Comparison of ENCODE assay signal across 9 mouse cellular contexts in genomic region chr3:53974905-53975551, GRCm38 (mm10).
A peak's percentile ranks its signal among the peaks of the same experiment; 100 is the strongest.
DNase-seq lines count a peak whose midpoint lies in the region; ATAC-seq and TF ChIP-seq lines count a peak whose summit lies in the region.
"Had no signal": no experiment of that assay in that cellular context is flagged by ENCODE, and none has a peak within 500 bp of the region (broad histone marks: within the 10 kb centered on the region; RNA-seq: fewer than 3 reads in every experiment).

No protein-coding gene starts in this region.

- no peaks in the 10 kb centered on the region for H3K36me3 ChIP-seq in intestine, embryonic 14.5 days (ENCODE audit: control insufficient read depth, insufficient read depth, low read length)
- no peaks in the 10 kb centered on the region for H3K36me3 ChIP-seq in intestine, embryonic 16.5 days (ENCODE audit: control insufficient read depth, insufficient read depth, low read length)
- H3K36me3 ChIP-seq in CH12.LX (replicated peaks in 1 of 2; ENCODE audit: control insufficient read depth in 1 of 2, insufficient read depth in 1 of 2, low read length in 1 of 2) = no peaks in the 10 kb centered on the region
- no peaks in the 10 kb centered on the region for H3K36me3 ChIP-seq in embryonic facial prominence, embryonic 15.5 days
- no peaks in the 10 kb centered on the region for H3K36me3 ChIP-seq in liver, embryonic 12.5 days
- H3K36me3 ChIP-seq in hindbrain, embryonic 13.5 days = no peaks in the 10 kb centered on the region
- H3K36me3 ChIP-seq: liver, embryonic 13.5 days had no signal

- WGBS in intestine, embryonic 14.5 days = 16% methylated on average over 10 of the region's 10 CpGs
- WGBS in intestine, embryonic 16.5 days = 17% methylated on average over 10 of the region's 10 CpGs
- WGBS in embryonic facial prominence, embryonic 15.5 days = 15% methylated on average over 10 of the region's 10 CpGs
- WGBS in liver, embryonic 12.5 days (ENCODE audit: insufficient replicate concordance) = 44% methylated on average over 10 of the region's 10 CpGs
- WGBS in hindbrain, embryonic 13.5 days = 52% methylated on average over 10 of the region's 10 CpGs

- peak overlapping the region; percentile 18; the same call in 1 of the 2 replicates for H3K4me2 ChIP-seq in intestine, embryonic 14.5 days (ENCODE audit: low read length)
- H3K4me2 ChIP-seq in intestine, embryonic 16.5 days (ENCODE audit: low read depth, low read length) = no peak overlapping the region
- H3K4me2 ChIP-seq in CH12.LX (ENCODE audit: insufficient read depth, low read depth, poor library complexity, severe bottlenecking) = peak overlapping the region; percentile 16; the same call in 1 of the 2 replicates
- H3K4me2 ChIP-seq in embryonic facial prominence, embryonic 15.5 days (replicated peaks) = peak overlapping the region; percentile 22
- H3K4me2 ChIP-seq in liver, embryonic 12.5 days = no peak overlapping the region
- no peak overlapping the region for H3K4me2 ChIP-seq in hindbrain, embryonic 13.5 days
- H3K4me2 ChIP-seq: liver, embryonic 13.5 days had no signal

- H3K4me3 ChIP-seq in intestine, embryonic 14.5 days (ENCODE audit: low read depth, low read length) = no peak overlapping the region
- H3K4me3 ChIP-seq in intestine, embryonic 16.5 days (ENCODE audit: low read length) = no peak overlapping the region
- no peak overlapping the region for H3K4me3 ChIP-seq in CH12.LX (replicated peaks in 1 of 3; ENCODE audit: low read depth in 2 of 3, low read length in 2 of 3, poor library complexity in 1 of 3)
- H3K4me3 ChIP-seq in embryonic facial prominence, embryonic 15.5 days (replicated peaks) = no peak overlapping the region
- no peak overlapping the region for H3K4me3 ChIP-seq in liver, embryonic 12.5 days
- no peak overlapping the region for H3K4me3 ChIP-seq in hindbrain, embryonic 13.5 days
- H3K4me3 ChIP-seq: liver, embryonic 13.5 days had no signal

- no peak overlapping the region for H3K27ac ChIP-seq in intestine, embryonic 14.5 days (ENCODE audit: low read depth)
- no peak overlapping the region for H3K27ac ChIP-seq in intestine, embryonic 16.5 days (ENCODE audit: low read length)
- H3K27ac ChIP-seq in CH12.LX (ENCODE audit: insufficient read depth, low read depth) = no peak overlapping the region
- H3K27ac ChIP-seq in embryonic facial prominence, embryonic 15.5 days (replicated peaks) = no peak overlapping the region
- H3K27ac ChIP-seq in liver, embryonic 12.5 days = no peak overlapping the region
- no peak overlapping the region for H3K27ac ChIP-seq in hindbrain, embryonic 13.5 days
- H3K27ac ChIP-seq: liver, embryonic 13.5 days had no signal

- peaks cover 6% of the 10 kb centered on the region for H3K4me1 ChIP-seq in intestine, embryonic 14.5 days (replicated peaks; ENCODE audit: control insufficient read depth, insufficient read depth, low read length)
- peaks cover 5% of the 10 kb centered on the region; the same call in 1 of the 2 replicates for H3K4me1 ChIP-seq in intestine, embryonic 16.5 days (ENCODE audit: control insufficient read depth, insufficient read depth, low read length)
- peaks cover 4 to 62% of the 10 kb centered on the region in 2 experiments; a peak in 3 of 4 replicates for H3K4me1 ChIP-seq in CH12.LX (ENCODE audit: control insufficient read depth in 1 of 2, insufficient read depth in 2 of 2)
- peaks cover 7% of the 10 kb centered on the region; the same call in 1 of the 2 replicates for H3K4me1 ChIP-seq in embryonic facial prominence, embryonic 15.5 days
- H3K4me1 ChIP-seq in liver, embryonic 12.5 days = no peaks in the 10 kb centered on the region
- no peaks in the 10 kb centered on the region for H3K4me1 ChIP-seq in hindbrain, embryonic 13.5 days (replicated peaks)
- H3K4me1 ChIP-seq: liver, embryonic 13.5 days had no signal

- TF ChIP-seq EP300 in CH12.LX (IDR thresholded peaks at IDR 0.05; ENCODE audit: low read length) = peak; percentile 54

- in situ Hi-C loops in CH12.LX (cut with MboI; ENCODE audit: low pct_ligation_motif_present, low pct_unique_long_range_greater_than_20kb, low sequenced_read_pairs) = loop anchor here (25.0 kb wide), 1 partner anchor 238 kb away; no protein-coding TSS in a partner anchor

- peak; percentile 53 for DNase-seq in intestine, embryonic 14.5 days (ENCODE audit: low spot score)
- DNase-seq in CH12.LX (ENCODE audit: extremely low read depth) = peak; percentile 72
- peak; percentile 10 for DNase-seq in right cerebral cortex, postnatal 4 days
- DNase-seq in heart, postnatal 4 days = no peak
- DNase-seq: liver, embryonic 13.5 days had no signal

- dilution Hi-C loops in CH12.LX (cut with MboI; ENCODE audit: extremely low pct_ligation_motif_present, extremely low pct_unique_long_range_greater_than_20kb, low sequenced_read_pairs) = no loop called here

- no peaks in the 10 kb centered on the region for H3K27me3 ChIP-seq in intestine, embryonic 14.5 days (replicated peaks; ENCODE audit: control insufficient read depth, insufficient read depth, low read length)
- no peaks in the 10 kb centered on the region for H3K27me3 ChIP-seq in intestine, embryonic 16.5 days (replicated peaks; ENCODE audit: control insufficient read depth, insufficient read depth, low read length)
- H3K27me3 ChIP-seq in CH12.LX (replicated peaks) = no peaks in the 10 kb centered on the region
- no peaks in the 10 kb centered on the region for H3K27me3 ChIP-seq in embryonic facial prominence, embryonic 15.5 days
- no peaks in the 10 kb centered on the region for H3K27me3 ChIP-seq in liver, embryonic 12.5 days (replicated peaks)
- H3K27me3 ChIP-seq in hindbrain, embryonic 13.5 days = no peaks in the 10 kb centered on the region
- H3K27me3 ChIP-seq: liver, embryonic 13.5 days had no signal

- H3K9ac ChIP-seq in intestine, embryonic 14.5 days (ENCODE audit: low read length) = no peak overlapping the region
- no peak overlapping the region for H3K9ac ChIP-seq in intestine, embryonic 16.5 days (ENCODE audit: low read depth, low read length)
- no peak overlapping the region for H3K9ac ChIP-seq in CH12.LX (ENCODE audit: insufficient read depth, low read depth)
- H3K9ac ChIP-seq in embryonic facial prominence, embryonic 15.5 days = no peak overlapping the region
- no peak overlapping the region for H3K9ac ChIP-seq in liver, embryonic 12.5 days
- no peak overlapping the region for H3K9ac ChIP-seq in hindbrain, embryonic 13.5 days
- H3K9ac ChIP-seq: liver, embryonic 13.5 days had no signal

- TF ChIP-seq POLR2A in CH12.LX (IDR thresholded peaks at IDR 0.05; ENCODE audit: low read depth, low read length) = no peak

- H3K9me3 ChIP-seq in intestine, embryonic 14.5 days (ENCODE audit: control insufficient read depth, low read length) = no peaks in the 10 kb centered on the region
- H3K9me3 ChIP-seq in intestine, embryonic 16.5 days (ENCODE audit: control insufficient read depth, low read length) = no peaks in the 10 kb centered on the region
- H3K9me3 ChIP-seq in CH12.LX (replicated peaks; ENCODE audit: low read length) = no peaks in the 10 kb centered on the region
- H3K9me3 ChIP-seq in embryonic facial prominence, embryonic 15.5 days (replicated peaks) = no peaks in the 10 kb centered on the region
- no peaks in the 10 kb centered on the region for H3K9me3 ChIP-seq in liver, embryonic 12.5 days (replicated peaks)
- H3K9me3 ChIP-seq in hindbrain, embryonic 13.5 days = no peaks in the 10 kb centered on the region
- H3K9me3 ChIP-seq: liver, embryonic 13.5 days had no signal

- no peaks in the 10 kb centered on the region for H3K79me2 ChIP-seq in CH12.LX (replicated peaks; ENCODE audit: control insufficient read depth, extremely low read depth, insufficient read depth, poor library complexity, severe bottlenecking)

- no peak for TF ChIP-seq CTCF in CH12.LX (conservative IDR thresholded peaks at IDR 0.05 in 1 of 2, IDR thresholded peaks at IDR 0.05 in 1 of 2; ENCODE audit: low read depth in 2 of 2, low read length in 2 of 2)

- no peak for TF ChIP-seq RAD21 in CH12.LX (IDR thresholded peaks at IDR 0.05; ENCODE audit: low read depth, low read length)

- no peak for ATAC-seq in intestine, embryonic 14.5 days (replicated peaks; ENCODE audit: low FRiP score, low TSS enrichment, low read depth)
- ATAC-seq in intestine, embryonic 16.5 days = no peak
- 0 out of 2 replicates have a peak, but pooled peaks have one; percentile 29 for ATAC-seq in embryonic facial prominence, embryonic 15.5 days (ENCODE audit: insufficient number of reproducible peaks, low FRiP score, low TSS enrichment, low read depth)
- ATAC-seq in liver, embryonic 12.5 days = no peak
- ATAC-seq in hindbrain, embryonic 13.5 days (ENCODE audit: low FRiP score) = no peak

TF ChIP-seq in CH12.LX, 34 proteins besides CTCF, POLR2A, EP300 and RAD21:
- TF ChIP-seq SIN3A (IDR thresholded peaks at IDR 0.05; ENCODE audit: low read length) (peak; percentile 52; the same call in 1 of the 2 replicates), ELF1 (IDR thresholded peaks at IDR 0.05; ENCODE audit: low read depth, low read length) (0 out of 2 replicates have a peak, but pooled peaks have one; percentile 9), ETS1 (conservative IDR thresholded peaks at IDR 0.05; ENCODE audit: low read depth, low read length) (peak; percentile 60), MXI1 (IDR thresholded peaks at IDR 0.05; ENCODE audit: low read depth, low read length) (peak; percentile 50; the same call in 1 of the 2 replicates), USF2 (conservative IDR thresholded peaks at IDR 0.05; ENCODE audit: low read depth, low read length) (no peak), TCF12 (IDR thresholded peaks at IDR 0.05; ENCODE audit: low read depth, low read length) (peak; percentile 72; the same call in 1 of the 2 replicates), KAT2A (IDR thresholded peaks at IDR 0.05; ENCODE audit: insufficient replicate concordance, low read length) (no peak), MEF2A (IDR thresholded peaks at IDR 0.05; ENCODE audit: borderline replicate concordance, low read depth, low read length) (peak; percentile 35; the same call in 1 of the 2 replicates), MAFK (IDR thresholded peaks at IDR 0.05; ENCODE audit: insufficient replicate concordance, low read length) (no peak), CHD2 (IDR thresholded peaks at IDR 0.05; ENCODE audit: low read length) (peak; percentile 59; the same call in 1 of the 2 replicates), ZNF384 (IDR thresholded peaks at IDR 0.05; ENCODE audit: low read depth, low read length) (no peak), MAX (IDR thresholded peaks at IDR 0.05; ENCODE audit: low read length) (peak; percentile 35; the same call in 1 of the 2 replicates), HCFC1 (IDR thresholded peaks at IDR 0.05; ENCODE audit: low read depth, low read length) (no peak), BHLHE40 (IDR thresholded peaks at IDR 0.05; ENCODE audit: low read depth, low read length) (peak; percentile 55)

Comparison
In these comparisons a context has a peak if more than half of its experiments do, and no peak if none do; other contexts are left out.
1. H3K4me2 ChIP-seq: peak in intestine, embryonic 14.5 days (single experiment), CH12.LX (single experiment) and embryonic facial prominence, embryonic 15.5 days (single experiment); none in intestine, embryonic 16.5 days (single experiment), liver, embryonic 12.5 days (single experiment) and hindbrain, embryonic 13.5 days (single experiment).